Mouse (Mus musculus) kidney, embryonic 14.5 days (tissue): ENCODE measurements around the gene Faf2. TPM values are rescaled to one million over a fixed set of nuclear protein-coding genes. Genes with fewer than 3 reads are reported as not detected.

Experiments used
- ATAC-seq: fragments of 200-750 bp; cut with Nextera tagmentation; 2 replicates; pipeline ENCODE4 v1.8.0; 2017; ENCODE audit warnings: moderate number of reproducible peaks, mild to moderate bottlenecking, moderate TSS enrichment, moderate library complexity; ENCODE audit not compliant: low FRiP score, low TSS enrichment
- H3K27ac ChIP-seq: fragments of 300-500 bp; sonication (generic); 2 replicates; pipeline ENCODE4 v1.5.1; 2014; ENCODE audit warnings: low read depth, mild to moderate bottlenecking, low read length, moderate library complexity, mixed read lengths
- H3K27me3 ChIP-seq: fragments of 300-500 bp; sonication (generic); 2 replicates; pipeline ENCODE4 v1.6.1; 2014; ENCODE audit warnings: mild to moderate bottlenecking, low read length; ENCODE audit not compliant: control insufficient read depth, insufficient read depth
- H3K36me3 ChIP-seq: fragments of 300-500 bp; sonication (generic); 2 replicates; pipeline ENCODE4 v1.6.1; 2014; ENCODE audit warnings: low read length, mixed read lengths; ENCODE audit not compliant: control insufficient read depth, insufficient read depth
- H3K4me1 ChIP-seq: fragments of 300-500 bp; sonication (generic); 2 replicates; pipeline ENCODE4 v1.6.1; 2014; ENCODE audit warnings: low read length, mixed read lengths; ENCODE audit not compliant: control insufficient read depth, insufficient read depth
- H3K4me2 ChIP-seq: fragments of 300-500 bp; sonication (generic); replicated peaks from 2 replicates; pipeline ENCODE4 v1.6.1; 2014; ENCODE audit warnings: low read depth, mild to moderate bottlenecking, low read length
- H3K4me3 ChIP-seq: fragments of 300-500 bp; sonication (generic); 2 replicates; pipeline ENCODE4 v1.5.1; 2014; ENCODE audit warnings: mild to moderate bottlenecking, low read length
- H3K9ac ChIP-seq: fragments of 300-500 bp; sonication (generic); 2 replicates; pipeline ENCODE4 v1.6.1; 2014; ENCODE audit warnings: low read depth, mild to moderate bottlenecking, low read length, moderate library complexity
- H3K9me3 ChIP-seq: fragments of 300-500 bp; sonication (generic); 2 replicates; pipeline ENCODE4 v1.6.1; 2016; ENCODE audit warnings: low read length; ENCODE audit not compliant: control insufficient read depth
- WGBS: fragments of 180-500 bp; shearing (Covaris S2); extraction: QIAGEN DNeasy Blood & Tissue Kit; methylation state at CpG from one replicate; pipeline ENCODE4 v1.1.7; 2014; 5-methylcytosine and 5-hydroxymethylcytosine counted together
- polyA plus RNA-seq: library from polyadenylated mRNA; unstranded; fragments of >200 nt; fragmentation: Nextera tagmentation; extraction: Ambion mirVana; gene quantifications from 2 replicates; pipeline ENCODE4 v1.2.1, GENCODE M21; 2014

Gene Faf2
- polyA plus RNA-seq, 1 experiment from 2014 or later: 126 TPM

DNA sequence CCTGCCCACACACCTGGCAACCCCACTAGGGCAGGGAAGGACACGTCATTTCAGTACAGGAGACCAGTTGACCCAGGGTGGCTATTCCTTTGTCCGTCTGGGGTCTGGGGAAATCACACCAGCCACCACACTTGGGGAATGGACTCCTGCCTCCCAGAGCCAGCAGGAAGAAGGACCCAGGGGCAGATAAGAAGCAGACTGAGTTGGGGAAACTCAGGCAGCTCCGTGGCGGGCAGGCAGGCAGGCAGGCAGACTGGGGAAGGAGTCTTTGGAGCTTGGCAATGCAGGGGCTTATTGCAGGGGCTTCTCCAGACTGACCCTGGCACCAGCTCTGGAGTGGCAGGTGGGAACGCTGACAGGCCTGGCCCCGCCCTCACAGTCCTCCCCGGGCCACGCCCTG, 59.7 kb downstream of the Faf2 start:
- no peak overlapping the region for H3K9ac ChIP-seq
- no peak overlapping the region for H3K27ac ChIP-seq
- no peak for ATAC-seq
- peaks cover 24% of the 10 kb centered on the region for H3K4me1 ChIP-seq
- no peaks in the 10 kb centered on the region for H3K9me3 ChIP-seq
- no peak overlapping the region for H3K4me3 ChIP-seq
- peaks cover 62% of the 10 kb centered on the region for H3K36me3 ChIP-seq
- no peak overlapping the region for H3K4me2 ChIP-seq
- 80% methylated on average over 8 of the region's 8 CpGs for WGBS
- no peaks in the 10 kb centered on the region for H3K27me3 ChIP-seq

DNA sequence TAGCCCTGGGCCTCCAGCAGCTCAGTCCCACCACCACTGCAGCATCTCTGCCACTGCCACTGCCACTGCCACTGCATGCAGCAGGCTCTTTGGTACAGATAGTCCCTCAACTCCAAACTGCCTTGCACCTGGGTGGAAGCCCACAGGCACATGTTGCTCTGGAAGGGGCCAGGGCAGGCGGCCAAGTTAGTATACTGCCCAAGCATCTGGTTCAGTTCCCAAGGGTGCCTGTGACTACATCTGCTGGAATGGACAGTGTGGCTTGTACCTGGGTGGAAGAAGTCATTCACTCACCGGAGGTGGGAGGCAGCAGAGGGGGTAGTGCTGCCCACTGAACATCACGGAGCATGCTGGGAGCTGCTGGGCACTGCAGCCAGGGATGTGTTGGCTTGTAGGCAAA, 61.7 kb downstream of the Faf2 start:
- no peak for ATAC-seq
- WGBS: 89% methylated on average over 3 of the region's 3 CpGs
- Histone ChIP-seq H3K4me1 (peaks cover 26% of the 10 kb centered on the region), H3K27ac (no peak overlapping the region), H3K9ac (no peak overlapping the region), H3K27me3 (no peaks in the 10 kb centered on the region), H3K4me3 (no peak overlapping the region), H3K4me2 (no peak overlapping the region), H3K36me3 (peaks cover 62% of the 10 kb centered on the region), H3K9me3 (no peaks in the 10 kb centered on the region)

GRCm38 (mm10) chr13:54684140-54684896, 62.7 kb downstream of the Faf2 start:
- WGBS: 74% methylated on average over 3 of the region's 3 CpGs
- Histone ChIP-seq H3K9ac (peak overlapping the region; percentile 29; the same call in 1 of the 2 replicates), H3K4me2 (peak overlapping the region; percentile 81; the same call in 1 of the 2 replicates), H3K9me3 (no peaks in the 10 kb centered on the region), H3K4me1 (peaks cover 32% of the 10 kb centered on the region), H3K36me3 (peaks cover 54% of the 10 kb centered on the region), H3K4me3 (no peak overlapping the region), H3K27me3 (no peaks in the 10 kb centered on the region), H3K27ac (no peak overlapping the region)
- no peak for ATAC-seq

DNA sequence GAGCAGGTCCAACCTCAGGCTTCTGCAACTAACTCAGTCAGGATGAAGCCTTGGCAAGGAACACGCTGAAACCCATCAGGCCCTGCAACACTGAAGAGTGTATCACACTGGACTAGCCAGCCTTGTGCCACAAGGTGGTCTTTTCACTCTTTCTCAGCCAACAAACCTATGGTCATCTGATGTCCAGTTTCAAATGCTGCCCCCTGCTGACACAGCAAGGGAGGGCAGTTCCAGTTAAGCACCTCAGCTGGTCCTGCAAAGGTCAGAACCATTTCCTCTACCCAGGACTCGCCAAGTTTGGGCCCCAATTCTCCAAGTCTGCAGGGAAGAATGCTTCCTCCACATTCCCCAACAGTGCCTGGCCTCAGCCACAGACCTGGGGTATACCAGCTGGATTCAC, 63.6 kb downstream of the Faf2 start:
- WGBS: 37% methylated on average over 2 of the region's 2 CpGs
- peaks cover 47% of the 10 kb centered on the region for H3K36me3 ChIP-seq
- H3K9ac ChIP-seq: no peak overlapping the region; the same call in 1 of the 2 replicates
- H3K4me1 ChIP-seq: peaks cover 32% of the 10 kb centered on the region
- H3K9me3 ChIP-seq: no peaks in the 10 kb centered on the region
- no peak overlapping the region for H3K27ac ChIP-seq
- no peak for ATAC-seq
- H3K4me2 ChIP-seq: peak overlapping the region; percentile 81
- no peaks in the 10 kb centered on the region for H3K27me3 ChIP-seq
- H3K4me3 ChIP-seq: peak overlapping the region; percentile 82

DNA sequence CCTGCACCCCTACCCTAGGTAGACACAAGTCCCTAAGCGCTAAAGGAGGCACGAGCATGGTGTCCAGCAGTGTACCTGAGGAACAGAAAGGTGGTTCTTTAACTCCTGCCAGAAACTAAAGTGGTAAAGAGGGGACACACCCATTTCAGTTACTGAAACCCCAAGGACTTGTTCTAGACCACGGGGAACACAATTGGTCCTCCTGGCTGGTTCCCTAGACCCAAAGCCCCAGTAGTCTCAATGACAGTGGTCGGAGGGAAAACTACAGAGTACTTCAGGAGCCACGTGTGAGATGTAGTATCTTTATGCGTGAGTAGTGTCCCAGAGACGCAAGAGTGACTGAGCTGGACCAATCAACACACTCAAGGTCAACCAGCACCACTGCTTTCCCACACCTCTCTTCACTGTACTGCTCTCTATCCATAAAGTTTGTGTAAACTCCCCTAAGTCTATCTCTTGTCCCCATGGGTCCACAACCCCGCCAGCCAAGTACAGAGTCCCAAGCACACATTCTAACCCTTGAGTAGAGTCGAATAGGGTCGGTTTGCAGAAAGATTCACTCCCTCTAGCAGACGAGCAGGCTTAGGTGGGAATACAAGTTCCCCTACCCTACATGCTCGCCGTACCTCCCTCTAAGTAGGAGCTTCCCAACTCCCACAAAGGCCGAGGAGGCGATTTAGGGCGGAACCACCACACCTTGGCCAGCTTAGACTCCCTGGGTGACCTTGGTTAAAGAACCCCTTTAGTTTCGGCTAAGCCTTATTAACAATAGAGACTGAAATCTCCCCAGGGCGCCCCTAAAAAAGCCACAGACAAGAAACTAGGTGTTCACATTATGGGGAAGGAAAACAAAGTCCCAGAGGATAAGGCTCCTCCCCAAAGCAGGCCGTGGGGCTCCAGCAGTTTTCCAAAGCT, 64.8 kb downstream of the Faf2 start:
- no peak for ATAC-seq
- H3K36me3 ChIP-seq: peaks cover 35% of the 10 kb centered on the region
- H3K9me3 ChIP-seq: no peaks in the 10 kb centered on the region
- H3K27me3 ChIP-seq: no peaks in the 10 kb centered on the region
- H3K27ac ChIP-seq: peak overlapping the region; percentile 94
- peaks cover 29% of the 10 kb centered on the region for H3K4me1 ChIP-seq
- peak overlapping the region; percentile 81 for H3K4me2 ChIP-seq
- 5% methylated on average over 19 of the region's 19 CpGs for WGBS
- H3K4me3 ChIP-seq: peak overlapping the region; percentile 82
- peak overlapping the region; percentile 95 for H3K9ac ChIP-seq

GRCm38 (mm10) chr13:54687096-54687495, 65.5 kb downstream of the Faf2 start:
- H3K36me3 ChIP-seq: peaks cover 28% of the 10 kb centered on the region
- under 1% methylated on average over 34 of the region's 35 CpGs for WGBS

DNA sequence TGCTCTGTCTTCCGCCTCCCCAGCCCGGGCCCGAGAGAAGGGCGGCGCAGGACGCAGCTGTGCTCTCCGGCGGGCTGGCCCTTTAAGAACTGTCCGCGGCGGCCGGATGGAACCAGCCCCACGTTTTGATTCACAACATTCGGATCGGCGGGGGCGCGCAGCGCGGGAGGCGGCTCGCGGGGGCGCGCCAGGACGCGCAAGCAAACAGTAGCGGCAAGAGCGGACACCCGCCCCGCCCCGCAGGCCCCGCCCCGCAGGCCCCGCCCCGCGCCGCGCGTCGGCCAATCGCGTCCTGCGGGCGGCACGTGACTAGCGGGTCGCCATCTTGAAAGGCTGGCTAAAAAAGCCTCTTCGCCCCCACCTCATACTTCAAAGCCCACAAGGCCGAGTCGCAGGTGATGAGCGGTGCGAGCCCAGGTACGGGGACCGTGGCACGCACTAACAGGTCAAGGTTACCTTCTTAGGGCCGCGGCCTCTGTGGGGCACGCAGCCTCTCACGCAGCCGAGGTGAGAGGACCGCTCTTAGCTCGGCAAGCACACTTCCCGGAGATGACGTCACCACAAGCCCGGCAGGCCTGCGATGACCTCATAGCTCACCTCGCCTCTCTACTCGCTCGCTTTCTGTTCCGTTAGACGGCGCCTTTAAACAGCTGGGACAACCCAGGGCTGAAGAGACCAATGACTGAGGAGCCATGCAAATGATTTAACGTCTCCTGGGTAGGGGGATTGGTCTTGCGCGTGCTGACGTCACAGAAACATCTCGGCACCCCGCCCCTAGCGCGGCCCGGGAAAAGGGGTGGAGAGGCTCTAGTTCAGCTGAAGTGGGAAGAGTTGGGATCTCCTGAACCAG, 66.2 kb downstream of the Faf2 start:
- Histone ChIP-seq H3K4me1 (peaks cover 41% of the 10 kb centered on the region), H3K9ac (peak overlapping the region; percentile 95), H3K36me3 (peaks cover 21% of the 10 kb centered on the region), H3K4me2 (peak overlapping the region; percentile 81), H3K9me3 (no peaks in the 10 kb centered on the region), H3K27ac (peak overlapping the region; percentile 95), H3K4me3 (peak overlapping the region; percentile 82), H3K27me3 (no peaks in the 10 kb centered on the region)
- peak; percentile 87 for ATAC-seq
- under 1% methylated on average over 64 of the region's 82 CpGs for WGBS

More at GRCm38 (mm10) chr13:54687096-54687495, 65.5 kb downstream of the Faf2 start:
- peak overlapping the region; percentile 94 for H3K27ac ChIP-seq
- peaks cover 36% of the 10 kb centered on the region for H3K4me1 ChIP-seq
- no peaks in the 10 kb centered on the region for H3K27me3 ChIP-seq
- peak overlapping the region; percentile 95 for H3K9ac ChIP-seq
- no peaks in the 10 kb centered on the region for H3K9me3 ChIP-seq
- H3K4me2 ChIP-seq: peak overlapping the region; percentile 81
- ATAC-seq: peak; percentile 63
- peak overlapping the region; percentile 82 for H3K4me3 ChIP-seq

- no peak overlapping the region for H3K9ac ChIP-seq
Measured at GRCm38 (mm10) chr13:54690151-54690740, 68.7 kb downstream of the Faf2 start.

More at GRCm38 (mm10) chr13:54690151-54690740, 68.7 kb downstream of the Faf2 start:
- Histone ChIP-seq H3K9me3 (no peaks in the 10 kb centered on the region), H3K27me3 (no peaks in the 10 kb centered on the region), H3K4me3 (no peak overlapping the region), H3K36me3 (no peaks in the 10 kb centered on the region), H3K4me1 (peaks cover 30% of the 10 kb centered on the region), H3K4me2 (no peak overlapping the region), H3K27ac (no peak overlapping the region)
- 96% methylated on average over 8 of the region's 8 CpGs for WGBS
- no peak for ATAC-seq
